Mouse (Mus musculus): ENCODE data around the gene Tsc22d1.

DNA sequence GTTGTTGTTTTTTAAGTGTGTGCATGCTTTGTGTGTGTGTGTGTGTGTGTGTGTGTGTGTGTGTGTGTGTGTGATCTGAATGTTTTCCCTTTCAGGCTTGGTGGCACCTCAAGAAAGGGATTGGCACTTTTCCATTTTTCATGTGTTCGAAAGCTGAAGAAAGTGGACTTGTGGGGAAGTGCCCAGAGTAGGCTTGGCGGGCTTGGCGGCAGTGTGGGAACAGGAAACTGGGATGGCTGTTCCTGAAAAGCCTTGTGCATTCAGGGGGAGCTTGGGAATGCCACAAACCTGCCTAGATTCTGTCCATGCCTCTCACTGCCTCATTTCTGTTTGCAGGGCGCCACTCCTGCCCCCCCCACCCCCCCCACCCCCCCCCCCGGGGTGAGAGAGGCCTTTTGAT is 39.9 kb downstream of the Tsc22d1 start:
- TF ChIP-seq CTCF (IDR thresholded peaks at IDR 0.05; ENCODE audit: extremely low read depth, insufficient read depth, low read length) (no peak), POLR2A (IDR thresholded peaks at IDR 0.05; ENCODE audit: extremely low read depth, insufficient read depth, low read length) (no peak)

Measured in cortical plate, adult 2 months (tissue).